Mouse (Mus musculus): Measurements from ENCODE around the gene Mroh2a.

DNA sequence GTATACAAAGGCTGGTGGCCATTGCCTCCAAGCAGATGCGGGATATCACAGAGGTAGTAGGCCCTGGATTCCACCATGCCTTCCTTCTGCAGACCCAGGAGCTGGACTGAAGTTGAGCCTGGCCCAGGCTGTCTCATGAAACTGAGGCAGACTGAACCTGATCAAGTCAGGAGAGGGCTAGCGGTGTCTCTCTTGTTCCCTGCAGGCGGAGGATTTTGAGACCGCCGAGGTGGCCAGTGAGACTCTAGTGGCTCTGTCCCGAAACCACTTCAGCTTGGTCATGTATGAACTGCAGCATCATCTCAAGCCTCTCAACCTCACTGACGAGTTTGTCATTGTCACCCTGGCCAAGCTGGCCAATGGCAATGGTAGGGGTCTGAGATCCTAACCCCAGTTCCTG, 3.6 kb downstream of the Mroh2a start:
- no peak for TF ChIP-seq POLR2A (IDR thresholded peaks at IDR 0.05; ENCODE audit: control insufficient read depth, extremely low read depth, insufficient read depth, low read length, poor library complexity)
- TF ChIP-seq CTCF (IDR thresholded peaks at IDR 0.05; ENCODE audit: borderline replicate concordance, control insufficient read depth, extremely low read depth, insufficient read depth, low read length, poor library complexity) = no peak

Data from thymus, adult 2 months (tissue).